Mouse (Mus musculus): Measurements from ENCODE around the gene Cfap70.

Gene Cfap70

DNA sequence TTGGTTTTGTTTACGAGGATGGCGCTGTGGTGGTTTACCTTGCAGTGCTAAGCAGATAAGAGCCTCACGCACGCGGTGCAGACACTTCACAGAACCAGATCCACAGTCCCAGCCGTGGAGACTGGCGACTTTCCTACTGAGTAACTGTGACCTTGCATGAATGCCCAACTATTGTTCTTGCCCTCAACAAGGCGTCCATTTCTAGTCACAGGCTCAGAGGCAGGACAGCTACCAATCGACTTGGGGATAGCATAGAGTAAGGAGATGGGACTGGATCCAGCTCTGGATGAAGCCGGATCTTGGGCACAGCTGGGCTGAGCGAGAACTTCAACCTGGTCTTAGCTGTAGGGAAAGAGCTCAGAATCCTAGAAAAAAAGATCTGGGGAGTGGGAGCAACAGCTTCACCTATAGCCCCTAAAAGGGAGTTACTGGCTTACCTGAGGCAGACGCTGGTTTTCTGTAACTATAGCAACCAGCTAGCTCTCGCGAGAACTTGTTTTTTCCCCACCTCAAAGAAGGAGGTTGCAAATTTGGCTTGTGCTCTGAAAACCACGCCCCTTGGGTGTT lies at the start of gene Cfap70:
TSS of gene Cfap70 (minus strand) at position 462 of the 567 bp plus-strand sequence.
- peak; percentile 62 for DNase-seq (ENCODE audit: low read depth, low spot score)

DNA sequence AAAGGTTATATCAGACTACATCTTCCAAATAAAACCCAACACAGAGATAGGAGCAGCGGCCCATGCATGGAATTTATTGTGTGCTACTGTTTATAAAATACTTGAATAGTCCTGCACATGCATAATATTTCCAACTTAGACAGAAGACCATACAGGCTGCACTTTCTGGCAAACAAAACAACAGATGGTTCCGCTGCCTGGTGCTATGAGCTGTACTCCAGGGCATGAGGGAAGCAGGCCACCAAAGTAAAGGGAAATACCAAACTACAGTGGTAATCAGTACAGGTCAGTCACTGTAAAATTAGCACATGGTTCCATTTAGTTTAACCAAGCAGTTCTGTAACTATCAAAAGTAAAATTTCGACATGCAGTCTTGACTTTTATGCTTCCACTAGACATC lies 48.0 kb upstream of the Cfap70 start:
- no peak for DNase-seq (ENCODE audit: low read depth, low spot score)

DNA sequence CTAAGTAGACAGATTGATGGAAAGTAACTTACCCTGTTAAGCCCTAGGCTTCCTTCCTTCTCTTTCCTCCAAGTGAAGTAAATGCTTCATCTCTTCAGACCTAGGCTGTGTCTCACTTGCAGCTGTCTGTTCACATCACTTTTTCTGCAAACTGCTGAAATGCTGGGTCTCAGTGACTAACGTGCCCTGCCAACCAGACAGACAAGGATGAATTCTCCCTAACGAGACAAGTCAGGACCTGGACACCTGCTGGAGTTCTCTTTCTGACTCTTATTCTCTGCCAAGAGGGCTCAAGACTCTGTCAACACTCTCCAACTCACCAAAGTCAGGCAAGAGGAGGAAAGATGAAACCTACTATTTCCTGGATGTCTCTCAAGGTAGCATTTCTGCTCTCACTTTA lies 44.6 kb upstream of the Cfap70 start, which contains the start of gene Mss51:
TSS of gene Mss51 (minus strand) at position 299 of the 400 bp plus-strand sequence.
- no peak for DNase-seq (ENCODE audit: low read depth, low spot score)

DNA sequence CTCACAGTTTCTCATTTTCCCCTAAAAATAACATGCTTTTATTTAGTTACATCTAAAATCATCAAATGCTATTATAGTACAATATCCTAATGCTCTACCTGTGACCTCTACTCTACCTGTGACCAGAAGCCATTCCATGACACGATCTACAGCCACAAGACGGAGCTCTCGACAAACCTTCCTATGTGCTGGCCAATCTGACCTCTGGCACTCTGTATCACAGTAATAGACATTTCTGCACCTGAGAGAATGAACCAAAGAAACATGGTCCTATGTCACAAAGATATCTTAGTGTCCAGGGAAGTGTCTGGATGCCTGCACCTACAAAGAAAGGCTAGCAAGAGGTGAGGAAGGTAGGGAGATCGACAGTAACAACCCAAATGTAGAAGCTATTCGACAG lies 34.0 kb upstream of the Cfap70 start:
- no peak for DNase-seq (ENCODE audit: low read depth, low spot score)

DNA sequence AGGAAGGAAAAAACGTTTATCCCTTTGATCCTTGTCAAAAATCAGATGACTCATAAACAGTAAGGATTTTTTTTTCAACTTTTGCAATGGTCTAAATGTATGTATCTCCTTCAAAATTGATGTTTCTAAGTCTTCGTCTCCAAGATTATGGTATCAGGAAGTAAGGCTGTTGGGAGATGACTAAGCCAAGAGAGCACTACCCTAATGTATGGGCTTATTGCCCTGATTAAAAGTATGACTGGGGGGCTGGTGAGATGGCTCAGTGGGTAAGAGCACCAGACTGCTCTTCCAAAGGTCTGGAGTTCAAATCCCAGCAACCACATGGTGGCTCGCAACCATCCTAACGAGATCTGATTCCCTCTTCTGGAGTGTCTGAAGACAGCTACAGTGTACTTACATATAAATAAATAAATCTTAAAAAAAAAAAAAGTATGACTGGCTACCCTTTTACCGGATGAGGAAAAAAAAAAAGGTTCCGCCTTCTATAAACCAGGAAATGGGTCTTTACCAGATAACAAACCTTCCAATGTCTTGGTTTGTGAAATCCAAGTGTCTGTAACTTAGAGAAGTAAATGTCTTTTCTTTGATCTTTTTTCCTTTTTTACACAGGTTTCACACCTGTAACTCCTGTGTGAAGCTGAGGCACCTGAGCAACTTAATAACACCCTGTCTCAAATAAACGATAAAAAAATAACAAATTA lies 30.2 kb upstream of the Cfap70 start:
- DNase-seq (ENCODE audit: low read depth, low spot score), result no peak

DNA sequence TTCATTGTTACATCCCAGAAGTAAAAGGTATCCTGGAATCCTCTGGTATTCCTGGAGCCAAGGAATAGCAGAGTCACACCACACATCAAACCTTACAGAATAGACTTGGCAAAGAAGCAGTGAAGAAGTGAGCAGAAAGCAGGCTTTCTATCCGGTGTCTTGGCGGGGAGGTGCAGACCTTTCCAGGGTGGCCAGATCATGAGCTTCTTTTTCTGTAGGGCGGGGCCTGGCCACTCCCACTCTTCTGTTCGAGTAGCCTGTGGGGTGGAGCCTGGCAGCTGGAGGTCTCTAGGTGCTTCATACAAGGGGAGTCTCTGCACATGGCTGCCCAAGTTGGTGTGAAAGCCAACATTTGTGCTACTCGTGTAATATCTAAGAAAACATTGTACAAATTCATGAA lies 29.2 kb upstream of the Cfap70 start:
- peak; percentile 36 for DNase-seq (ENCODE audit: low read depth, low spot score)

DNA sequence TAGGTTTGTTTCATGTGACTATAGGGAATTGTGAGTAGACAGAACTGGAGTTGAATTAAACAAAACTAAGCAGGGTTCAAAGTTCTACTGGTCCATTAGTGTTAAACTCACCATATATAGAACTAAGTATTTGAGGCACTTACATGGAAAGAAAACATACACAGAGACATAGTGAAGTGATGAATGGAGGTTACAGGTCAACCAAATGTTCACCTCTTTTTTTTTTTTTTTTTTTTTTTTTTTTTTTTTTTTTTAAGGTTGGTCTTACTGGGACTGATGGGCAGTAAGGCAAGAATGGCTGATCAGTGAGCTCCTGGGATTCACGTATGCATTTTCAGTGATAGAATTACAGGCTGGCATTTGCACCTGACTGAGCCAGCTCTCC lies 28.2 kb upstream of the Cfap70 start:
- no peak for DNase-seq (ENCODE audit: low read depth, low spot score)

DNA sequence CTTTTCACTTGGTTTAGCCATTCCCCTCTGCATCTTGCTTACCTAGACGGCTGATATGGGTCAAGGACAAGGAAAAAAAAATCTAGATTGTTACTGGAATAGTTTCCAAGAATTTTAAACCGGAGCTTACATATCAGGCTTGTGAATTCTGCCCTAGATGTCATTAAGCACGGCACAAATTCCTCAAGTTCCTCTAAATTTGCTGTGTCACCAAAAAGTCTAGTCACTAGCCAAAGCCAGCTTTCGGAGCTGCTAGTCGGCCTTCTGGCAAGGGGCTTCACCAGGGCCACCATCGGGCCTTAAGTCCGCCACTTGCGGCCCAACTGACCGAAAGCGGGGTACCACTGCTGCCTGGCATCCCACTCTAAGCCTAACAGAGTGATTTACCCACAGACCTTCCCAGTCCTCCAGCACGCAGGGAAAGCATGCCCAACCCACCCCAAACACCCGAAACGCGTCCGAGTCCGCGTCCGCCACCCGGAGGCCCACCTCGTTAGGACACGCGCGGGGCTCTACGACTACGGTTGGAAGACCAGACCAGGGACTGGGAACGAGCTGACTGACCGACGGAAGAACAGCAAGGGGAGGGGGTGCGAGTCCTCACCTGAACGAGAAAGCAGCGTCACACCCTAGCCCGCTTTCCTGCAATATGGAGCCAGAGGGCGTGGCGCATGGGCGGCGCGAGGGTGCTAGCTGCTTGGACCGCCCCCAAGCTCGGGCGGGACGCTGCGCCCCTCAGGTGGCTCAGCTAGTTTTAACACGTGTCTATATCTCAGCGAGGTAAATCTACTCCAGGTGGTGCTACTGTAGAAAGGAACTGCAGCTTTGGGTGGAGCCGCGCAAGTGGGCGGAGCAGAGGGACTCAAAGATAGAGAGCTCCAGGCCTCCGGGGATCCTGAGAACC lies 27.5 kb upstream of the Cfap70 start, which contains the start of gene Anxa7:
TSS of gene Anxa7 (minus strand) at position 843 of the 904 bp plus-strand sequence.
- DNase-seq (ENCODE audit: low read depth, low spot score), result peak; percentile 86

DNA sequence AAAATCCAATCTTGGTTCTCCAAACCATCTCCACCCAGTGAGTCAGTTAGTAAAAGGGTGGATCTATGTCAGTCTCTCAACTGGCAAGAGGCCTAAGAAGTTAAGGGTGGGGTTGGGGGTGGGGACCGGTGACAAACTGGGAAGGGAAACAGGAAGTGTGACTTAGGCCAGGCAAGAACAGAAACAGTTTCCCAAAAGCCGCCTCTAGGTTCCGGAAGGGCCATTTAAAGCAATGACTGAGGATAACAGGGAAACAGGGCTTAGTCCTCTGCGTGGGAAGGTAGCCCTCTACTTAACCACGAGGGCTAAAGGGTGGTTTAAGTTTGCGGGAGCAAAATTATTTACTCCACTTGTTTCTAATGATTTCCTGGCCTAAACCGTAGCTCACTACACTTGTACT lies 26.8 kb upstream of the Cfap70 start:
- peak; percentile 39 for DNase-seq (ENCODE audit: low read depth, low spot score)

DNA sequence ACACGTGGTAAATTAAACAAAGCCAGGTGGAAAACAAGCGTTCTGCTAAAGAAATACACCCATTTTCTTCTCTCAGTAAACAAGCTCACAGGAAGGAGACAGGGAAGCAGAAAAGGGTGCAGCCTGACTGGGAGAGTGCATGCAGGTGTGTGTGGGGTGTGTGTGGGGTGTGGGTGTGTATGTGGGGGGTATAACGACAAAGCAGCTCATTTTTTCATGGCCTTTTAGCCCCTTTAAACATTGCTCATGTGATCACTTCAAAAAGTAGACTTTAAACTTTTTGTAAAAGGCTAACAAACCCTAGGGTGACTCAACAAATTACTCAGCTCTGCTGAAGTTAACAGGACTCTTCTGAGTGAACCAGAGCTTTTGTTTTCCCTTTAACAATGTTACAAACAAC lies 26.4 kb upstream of the Cfap70 start:
- peak; percentile 5 for DNase-seq (ENCODE audit: low read depth, low spot score)

DNA sequence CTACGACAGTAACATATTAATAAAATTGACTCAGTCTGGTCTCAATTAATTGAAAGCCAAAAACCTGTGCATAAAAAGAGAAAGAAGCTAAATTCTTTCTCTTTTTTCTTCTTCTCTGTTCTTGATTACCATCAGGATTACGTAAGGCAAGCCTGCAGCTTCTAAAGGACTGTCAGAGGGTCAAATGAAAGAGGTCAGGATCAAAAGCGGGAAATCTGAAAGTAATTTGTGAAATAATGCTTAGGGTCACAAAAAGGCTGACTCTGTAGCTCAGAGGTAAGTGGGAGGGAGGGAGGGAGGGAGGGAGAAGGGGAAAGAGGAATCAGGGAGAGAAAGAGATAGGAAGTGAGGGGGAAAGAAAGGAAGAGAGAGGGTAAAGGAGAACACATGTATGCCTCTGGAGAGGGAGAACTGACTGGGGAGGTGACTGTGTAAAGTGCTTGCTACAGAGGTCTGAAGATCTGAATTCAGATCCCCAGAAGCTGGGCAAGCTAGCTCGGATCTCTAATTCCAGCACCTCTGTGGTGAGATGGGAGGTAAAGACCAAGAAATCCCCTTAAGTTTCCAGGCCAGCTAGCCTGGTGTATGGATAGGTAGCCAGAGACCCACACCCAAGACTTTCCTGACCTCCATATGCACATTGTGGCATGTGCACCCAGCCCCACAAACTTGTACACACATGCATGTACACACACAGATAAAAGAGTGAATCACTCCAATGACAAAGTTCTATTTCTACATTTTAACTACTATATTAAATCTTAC lies 25.4 kb upstream of the Cfap70 start:
- DNase-seq (ENCODE audit: low read depth, low spot score), result no peak

DNA sequence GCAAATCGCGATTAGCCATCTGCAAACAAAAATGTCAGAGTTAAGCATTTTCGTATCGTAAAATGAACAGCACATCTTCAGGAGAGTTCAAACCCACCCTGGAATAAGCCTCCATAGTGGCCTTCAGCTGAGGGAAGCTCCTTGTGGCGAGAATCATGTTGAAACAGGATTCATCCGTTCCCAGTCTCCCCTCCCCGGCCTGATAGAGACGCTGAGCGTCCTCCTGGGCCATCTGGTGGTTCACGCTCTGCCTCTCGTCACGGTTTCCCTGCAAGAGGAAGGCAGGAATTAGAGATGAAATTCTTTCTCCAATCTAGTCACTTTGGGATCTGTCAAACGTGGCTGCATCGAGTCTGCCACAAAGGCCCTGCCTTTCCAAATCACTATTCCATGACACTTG lies 8.2 kb upstream of the Cfap70 start:
- DNase-seq (ENCODE audit: low read depth, low spot score), result no peak

DNA sequence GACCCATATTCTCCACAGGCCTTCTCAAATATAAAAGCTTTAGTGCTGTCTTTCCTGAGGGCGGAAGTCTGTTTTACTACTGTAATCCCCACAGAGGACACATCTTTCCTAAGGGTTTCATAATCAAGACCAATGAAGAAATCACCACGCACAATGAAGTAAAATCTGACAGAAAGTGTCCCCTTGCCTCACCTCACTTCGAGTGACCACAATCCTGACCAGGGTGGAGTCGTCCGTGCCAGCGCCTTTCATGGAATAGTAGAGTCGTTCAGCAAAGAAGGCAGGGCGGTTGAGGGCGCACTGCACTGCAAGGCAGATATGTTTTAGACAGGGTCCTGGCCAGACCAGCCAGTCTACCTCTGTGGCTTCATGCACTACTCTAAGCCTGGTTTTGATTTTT lies 6.4 kb upstream of the Cfap70 start:
- no peak for DNase-seq (ENCODE audit: low read depth, low spot score)

DNA sequence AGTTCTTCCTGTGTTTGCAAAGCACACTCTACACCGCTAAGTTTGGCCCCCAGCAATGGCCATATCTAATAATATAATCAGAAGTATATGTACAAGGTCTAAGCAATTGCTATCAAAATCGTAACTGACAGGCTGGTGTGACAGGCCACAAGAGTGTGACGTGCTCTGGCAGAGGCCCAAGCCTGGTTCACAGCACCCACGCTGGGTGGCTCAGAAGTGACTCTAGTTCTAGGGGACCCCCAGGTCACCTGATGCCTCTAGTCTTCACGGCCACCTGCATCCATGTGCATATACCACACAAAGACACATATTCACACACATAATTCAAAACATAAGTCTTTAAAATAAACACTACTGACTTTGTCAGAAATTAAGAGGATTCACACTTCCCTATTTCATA lies 903 bp upstream of the Cfap70 start:
- DNase-seq (ENCODE audit: low read depth, low spot score), result no peak

DNA sequence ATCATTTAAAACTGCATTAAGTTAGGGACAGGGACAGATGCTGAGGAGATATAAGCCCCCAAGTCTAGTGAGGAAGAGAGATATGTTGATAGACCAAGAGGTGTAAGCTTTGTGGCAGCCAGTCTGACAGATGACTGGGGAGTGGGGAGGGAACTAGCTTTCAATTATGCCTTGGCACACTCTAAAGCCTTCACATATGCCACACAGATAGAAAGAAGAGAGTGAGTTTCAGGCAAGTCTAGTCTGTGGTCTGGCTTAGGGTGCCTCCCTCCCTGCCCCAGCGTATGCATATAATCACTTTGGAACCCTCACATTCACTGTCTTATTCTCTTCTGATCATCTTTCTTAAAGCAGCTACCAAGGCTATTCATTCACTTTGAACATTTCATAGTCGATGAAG lies 724 bp downstream of the Cfap70 start:
- DNase-seq (ENCODE audit: low read depth, low spot score), result no peak

DNA sequence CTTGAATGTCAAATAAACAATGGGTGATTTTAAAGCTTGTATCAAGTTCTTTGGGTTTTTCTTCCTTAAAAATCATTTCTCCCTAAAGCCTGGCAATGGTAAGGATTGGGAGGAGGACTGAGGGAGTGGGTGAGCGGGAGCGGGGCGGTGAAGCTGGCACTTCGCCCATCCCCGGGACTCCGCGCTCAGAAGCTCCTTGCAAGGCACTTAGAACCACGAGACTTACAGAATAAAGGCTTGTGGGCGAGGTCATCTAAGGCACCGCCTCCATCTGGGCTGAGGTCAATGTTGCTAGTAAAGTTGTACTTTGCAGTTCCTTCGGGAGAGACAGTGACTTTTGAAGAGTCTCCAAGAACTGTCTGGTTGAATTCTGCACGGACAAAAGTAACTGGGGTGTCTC lies 4.8 kb downstream of the Cfap70 start:
- no peak for DNase-seq (ENCODE audit: low read depth, low spot score)

DNA sequence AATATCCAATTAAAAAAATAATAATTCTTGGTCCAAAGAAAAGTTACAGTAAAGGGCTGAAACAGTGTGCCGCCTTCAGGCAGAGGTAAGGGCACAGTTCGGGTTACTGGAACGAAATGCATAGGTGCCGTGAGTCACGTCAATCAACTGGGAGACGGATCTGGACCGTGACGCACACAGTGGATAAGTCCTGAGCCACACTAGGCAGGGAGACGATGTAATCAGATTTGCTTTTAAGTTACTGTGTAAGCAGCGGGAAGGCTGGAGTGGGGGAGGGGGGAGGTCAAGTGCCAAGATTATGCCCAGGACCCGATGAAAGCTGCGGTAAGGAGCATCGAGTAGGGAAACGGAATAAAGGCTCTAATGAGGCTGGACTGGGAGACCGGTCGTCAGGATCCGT lies 9.8 kb downstream of the Cfap70 start:
- no peak for DNase-seq (ENCODE audit: low read depth, low spot score)

DNA sequence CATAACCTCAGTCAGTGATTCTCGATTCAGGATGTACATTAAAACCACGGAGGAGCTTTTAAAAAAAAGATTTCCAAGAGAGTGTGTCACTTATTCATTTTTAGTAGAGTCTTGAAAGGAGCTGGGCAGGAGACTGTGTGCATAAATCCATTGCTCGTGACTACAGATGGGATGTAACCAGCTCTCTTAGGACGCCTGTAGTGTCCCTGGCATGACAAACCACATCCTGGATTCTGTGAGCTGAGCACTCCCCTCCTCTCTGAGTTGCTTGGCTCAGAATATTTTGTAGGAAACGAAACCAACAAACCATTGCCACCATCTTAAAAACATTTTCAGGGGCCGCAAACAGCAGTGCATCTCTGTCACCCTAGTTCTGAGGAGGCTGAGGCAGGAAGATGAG lies 15.1 kb downstream of the Cfap70 start:
- no peak for DNase-seq (ENCODE audit: low read depth, low spot score)

DNA sequence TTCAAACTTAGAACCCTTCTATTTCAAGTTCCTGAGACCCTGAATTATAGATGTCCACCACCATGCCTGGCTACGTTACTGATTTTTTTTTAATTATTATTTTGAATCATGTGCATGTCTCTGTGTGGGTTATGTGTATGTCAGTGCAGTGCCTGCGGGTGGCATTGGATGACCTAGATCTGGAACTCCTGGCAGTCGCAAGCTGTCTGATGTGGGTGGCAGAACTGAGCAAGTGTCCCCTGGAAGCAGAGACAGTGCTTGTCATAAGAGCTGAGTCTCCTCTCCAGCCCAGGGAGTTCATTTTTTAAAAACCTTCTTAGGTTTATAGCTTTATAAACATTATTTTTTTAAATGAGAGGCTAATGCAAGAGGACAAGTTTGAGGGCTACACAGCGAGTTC lies 19.6 kb downstream of the Cfap70 start:
- no peak for DNase-seq (ENCODE audit: low read depth, low spot score)

DNA sequence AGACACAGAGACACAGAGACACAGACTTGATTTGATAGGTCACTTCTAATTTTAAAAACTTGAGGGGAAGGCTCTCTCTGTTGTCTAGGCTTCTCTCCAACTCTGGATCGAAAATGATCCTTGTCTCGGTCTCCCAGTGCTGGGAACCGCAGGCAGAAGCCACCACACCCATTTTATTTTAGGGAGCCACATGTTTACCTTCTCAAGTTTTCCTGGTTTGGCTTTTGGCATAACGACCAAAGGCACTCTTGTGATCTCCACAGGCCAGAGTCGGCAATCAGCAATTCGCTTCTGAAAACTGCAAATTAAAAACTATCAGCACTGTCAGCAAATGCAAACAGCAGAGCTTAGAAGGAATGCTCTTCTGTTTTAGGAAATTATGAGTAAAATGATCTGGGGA lies 20.3 kb downstream of the Cfap70 start:
- DNase-seq (ENCODE audit: low read depth, low spot score), result no peak

DNA sequence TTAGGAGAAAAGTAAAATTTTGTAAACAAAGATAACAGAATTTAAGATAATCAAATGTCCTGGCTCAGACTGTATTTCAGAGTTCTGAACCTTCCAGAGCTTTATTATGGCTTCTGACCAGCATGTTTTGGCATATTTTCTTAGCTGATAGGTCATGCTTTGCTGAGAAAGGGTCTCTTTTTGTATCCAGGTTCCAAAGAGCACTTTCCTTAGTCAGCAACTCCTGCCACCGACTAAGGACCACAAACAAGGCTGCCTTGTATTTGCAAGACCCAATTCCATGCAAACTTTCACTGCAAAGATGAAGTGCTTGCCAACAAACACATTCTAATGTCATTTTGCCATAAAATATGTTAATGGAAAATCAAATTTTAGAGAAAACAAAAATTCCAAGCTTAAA lies 22.2 kb downstream of the Cfap70 start:
- no peak for DNase-seq (ENCODE audit: low read depth, low spot score)

DNA sequence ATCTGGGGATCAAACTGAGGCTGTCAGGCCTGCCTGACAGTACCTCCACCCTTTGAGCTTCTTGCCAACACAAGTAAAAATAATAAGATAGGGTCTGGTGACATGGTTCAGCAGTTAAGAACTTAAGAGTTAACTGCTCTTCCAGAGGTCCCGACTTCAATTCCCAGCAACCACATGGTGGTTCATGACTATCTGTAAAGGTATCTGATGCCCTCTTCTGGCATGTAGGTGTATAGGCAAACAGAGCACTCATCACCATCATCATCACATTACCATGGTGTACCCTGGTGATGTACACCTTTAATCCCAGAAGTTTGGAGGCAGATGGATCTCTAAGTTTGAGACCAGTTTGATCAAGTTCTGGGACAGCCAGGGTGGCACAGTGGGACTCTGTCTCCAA lies 23.4 kb downstream of the Cfap70 start:
- no peak for DNase-seq (ENCODE audit: low read depth, low spot score)

Measured in CD4-positive helper T cell, adult 2 months (primary cell).